Mouse (Mus musculus) embryonic facial prominence, embryonic 11.5 days (tissue): ENCODE results near the gene Igsf21. TPM values are rescaled to one million over a fixed set of nuclear protein-coding genes. Genes with fewer than 3 reads are reported as not detected.

Experiments used
- ATAC-seq: fragments of 200-750 bp; cut with Nextera tagmentation; replicated peaks from 2 replicates; pipeline ENCODE4 v1.8.0; 2017; ENCODE audit warnings: low read depth; ENCODE audit not compliant: insufficient number of reproducible peaks, low FRiP score, low TSS enrichment
- DNase-seq: peaks from one replicate; pipeline ENCODE4 v3.0.0-alpha.2; 2015; ENCODE audit warnings: low spot score
- H3K27ac ChIP-seq: fragments of 300-500 bp; sonication (generic); replicated peaks from 2 replicates; pipeline ENCODE4 v1.5.1; 2014; ENCODE audit warnings: mild to moderate bottlenecking, low read depth, low read length, control low read depth
- H3K27me3 ChIP-seq: fragments of 300-500 bp; sonication (generic); 2 replicates; pipeline ENCODE4 v1.6.1; 2014; ENCODE audit warnings: mild to moderate bottlenecking, low read length, moderate library complexity, mixed read lengths; ENCODE audit not compliant: control insufficient read depth, insufficient read depth
- H3K36me3 ChIP-seq: fragments of 300-500 bp; sonication (generic); replicated peaks from 2 replicates; pipeline ENCODE4 v1.6.1; 2014; ENCODE audit warnings: low read depth, mild to moderate bottlenecking, low read length, moderate library complexity, mixed read lengths; ENCODE audit not compliant: control insufficient read depth, insufficient read depth
- H3K4me1 ChIP-seq: fragments of 300-500 bp; sonication (generic); 2 replicates; pipeline ENCODE4 v1.6.1; 2014; ENCODE audit warnings: low read length, mixed read lengths; ENCODE audit not compliant: control insufficient read depth, insufficient read depth
- H3K4me2 ChIP-seq: fragments of 300-500 bp; sonication (generic); 2 replicates; pipeline ENCODE4 v1.6.1; 2014; ENCODE audit warnings: low read depth, mild to moderate bottlenecking, control low read depth, low read length, moderate library complexity
- H3K4me3 ChIP-seq: fragments of 300-500 bp; sonication (generic); 2 replicates; pipeline ENCODE4 v1.5.1; 2014; ENCODE audit warnings: low read depth, low read length, control low read depth
- H3K9ac ChIP-seq: fragments of 300-500 bp; sonication (generic); replicated peaks from 2 replicates; pipeline ENCODE4 v1.6.1; 2014; ENCODE audit warnings: mild to moderate bottlenecking, control low read depth, low read length
- H3K9me3 ChIP-seq: fragments of 300-500 bp; sonication (generic); replicated peaks from 2 replicates; pipeline ENCODE4 v1.6.1; 2016; ENCODE audit warnings: mild to moderate bottlenecking, low read length, inconsistent platforms, mixed read lengths; ENCODE audit not compliant: control insufficient read depth
- WGBS: fragments of 180-500 bp; shearing (Covaris S2); extraction: QIAGEN DNeasy Blood & Tissue Kit; methylation state at CpG from one replicate; pipeline ENCODE4 v1.1.7; 2014; 5-methylcytosine and 5-hydroxymethylcytosine counted together
- polyA plus RNA-seq: library from polyadenylated mRNA; unstranded; fragments of >200 nt; fragmentation: Nextera tagmentation; extraction: Ambion mirVana; gene quantifications from 2 replicates; pipeline ENCODE4 v1.2.1, GENCODE M21; 2014

Gene Igsf21
- polyA plus RNA-seq, 1 experiment from 2014 or later: 0.95 TPM

DNA sequence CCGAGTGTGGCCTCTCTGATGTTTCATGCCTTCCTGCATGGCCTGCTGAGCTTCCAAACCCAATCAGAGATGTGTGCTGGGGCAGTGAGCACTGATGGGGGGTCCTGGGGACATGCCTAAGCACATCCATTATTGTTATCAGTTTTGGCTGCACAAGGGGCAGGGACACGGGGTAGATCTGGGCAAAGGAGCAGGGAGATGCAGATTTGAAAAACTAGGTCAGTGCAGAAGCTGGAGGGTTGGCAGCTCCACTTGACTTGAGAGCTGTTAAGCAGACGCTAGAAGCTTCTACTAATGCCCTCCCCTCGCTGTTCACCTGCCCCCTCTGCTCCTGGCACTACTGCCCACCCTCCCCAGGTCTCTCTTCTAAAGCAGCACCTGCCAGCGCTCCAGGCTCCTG, 20.5 kb upstream of the Igsf21 start:
- Histone ChIP-seq H3K4me3 (no peak overlapping the region), H3K4me2 (no peak overlapping the region), H3K27ac (no peak overlapping the region), H3K9me3 (no peaks in the 10 kb centered on the region), H3K36me3 (no peaks in the 10 kb centered on the region), H3K27me3 (no peaks in the 10 kb centered on the region), H3K9ac (no peak overlapping the region), H3K4me1 (no peaks in the 10 kb centered on the region)
- no peak for DNase-seq
- WGBS: 80% methylated on average over 5 of the region's 5 CpGs
- no peak for ATAC-seq

GRCm38 (mm10) chr4:140258968-140259367, 12.4 kb upstream of the Igsf21 start:
- no peak overlapping the region for H3K27ac ChIP-seq
- WGBS: 5% methylated on average over 6 of the region's 6 CpGs
- H3K36me3 ChIP-seq: no peaks in the 10 kb centered on the region
- DNase-seq (peak; percentile 93), ATAC-seq (peak; percentile 85)
- H3K9ac ChIP-seq: no peak overlapping the region
- H3K4me1 ChIP-seq: no peaks in the 10 kb centered on the region
- no peaks in the 10 kb centered on the region for H3K27me3 ChIP-seq
- no peak overlapping the region for H3K4me2 ChIP-seq
- H3K4me3 ChIP-seq: no peak overlapping the region
- no peaks in the 10 kb centered on the region for H3K9me3 ChIP-seq

DNA sequence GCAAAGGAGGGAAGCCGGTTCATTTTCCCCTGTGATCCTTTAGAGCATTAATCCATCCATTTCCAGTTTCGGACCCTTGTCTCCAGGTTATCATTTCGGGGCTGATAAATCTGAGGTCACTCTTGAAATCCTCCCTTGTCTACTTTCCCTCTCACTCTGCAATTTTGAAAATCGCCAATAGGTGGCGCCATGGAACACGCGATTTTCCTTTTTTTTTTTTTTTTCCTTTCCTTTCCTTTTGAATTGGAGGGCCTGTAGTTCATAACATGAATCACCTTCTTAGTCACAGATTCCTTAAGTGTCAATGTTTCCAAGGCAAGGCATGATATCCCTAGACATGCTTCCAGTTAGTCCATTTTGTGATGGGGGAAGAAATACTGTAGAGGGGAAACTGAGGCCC, 5.8 kb upstream of the Igsf21 start:
- H3K36me3 ChIP-seq: no peaks in the 10 kb centered on the region
- H3K4me3 ChIP-seq: no peak overlapping the region
- H3K4me1 ChIP-seq: no peaks in the 10 kb centered on the region
- no peak overlapping the region for H3K4me2 ChIP-seq
- WGBS: 13% methylated on average over 7 of the region's 7 CpGs
- peaks cover 24% of the 10 kb centered on the region for H3K27me3 ChIP-seq
- ATAC-seq (no peak), DNase-seq (no peak)
- no peak overlapping the region for H3K9ac ChIP-seq
- H3K27ac ChIP-seq: no peak overlapping the region
- H3K9me3 ChIP-seq: no peaks in the 10 kb centered on the region

- Histone ChIP-seq H3K27ac (no peak overlapping the region), H3K4me3 (no peak overlapping the region), H3K9ac (no peak overlapping the region), H3K27me3 (peaks cover 56% of the 10 kb centered on the region), H3K4me2 (no peak overlapping the region), H3K4me1 (no peaks in the 10 kb centered on the region; the same call in 1 of the 2 replicates), H3K36me3 (no peaks in the 10 kb centered on the region), H3K9me3 (no peaks in the 10 kb centered on the region)
- peak; percentile 66 for DNase-seq
- 6% methylated on average over 22 of the region's 22 CpGs for WGBS
- 0 out of 2 replicates have a peak, but pooled peaks have one; percentile 21 for ATAC-seq
Observed at GRCm38 (mm10) chr4:140249011-140249744, 2.6 kb upstream of the Igsf21 start.

- ATAC-seq (no peak), DNase-seq (no peak)
- Histone ChIP-seq H3K9ac (no peak overlapping the region), H3K4me2 (no peak overlapping the region), H3K36me3 (no peaks in the 10 kb centered on the region), H3K27ac (no peak overlapping the region), H3K27me3 (peaks cover 63% of the 10 kb centered on the region), H3K4me1 (no peaks in the 10 kb centered on the region; the same call in 1 of the 2 replicates), H3K9me3 (no peaks in the 10 kb centered on the region), H3K4me3 (no peak overlapping the region)
- 4% methylated on average over 8 of the region's 8 CpGs for WGBS
Observed at GRCm38 (mm10) chr4:140248396-140248795, 1.8 kb upstream of the Igsf21 start.

DNA sequence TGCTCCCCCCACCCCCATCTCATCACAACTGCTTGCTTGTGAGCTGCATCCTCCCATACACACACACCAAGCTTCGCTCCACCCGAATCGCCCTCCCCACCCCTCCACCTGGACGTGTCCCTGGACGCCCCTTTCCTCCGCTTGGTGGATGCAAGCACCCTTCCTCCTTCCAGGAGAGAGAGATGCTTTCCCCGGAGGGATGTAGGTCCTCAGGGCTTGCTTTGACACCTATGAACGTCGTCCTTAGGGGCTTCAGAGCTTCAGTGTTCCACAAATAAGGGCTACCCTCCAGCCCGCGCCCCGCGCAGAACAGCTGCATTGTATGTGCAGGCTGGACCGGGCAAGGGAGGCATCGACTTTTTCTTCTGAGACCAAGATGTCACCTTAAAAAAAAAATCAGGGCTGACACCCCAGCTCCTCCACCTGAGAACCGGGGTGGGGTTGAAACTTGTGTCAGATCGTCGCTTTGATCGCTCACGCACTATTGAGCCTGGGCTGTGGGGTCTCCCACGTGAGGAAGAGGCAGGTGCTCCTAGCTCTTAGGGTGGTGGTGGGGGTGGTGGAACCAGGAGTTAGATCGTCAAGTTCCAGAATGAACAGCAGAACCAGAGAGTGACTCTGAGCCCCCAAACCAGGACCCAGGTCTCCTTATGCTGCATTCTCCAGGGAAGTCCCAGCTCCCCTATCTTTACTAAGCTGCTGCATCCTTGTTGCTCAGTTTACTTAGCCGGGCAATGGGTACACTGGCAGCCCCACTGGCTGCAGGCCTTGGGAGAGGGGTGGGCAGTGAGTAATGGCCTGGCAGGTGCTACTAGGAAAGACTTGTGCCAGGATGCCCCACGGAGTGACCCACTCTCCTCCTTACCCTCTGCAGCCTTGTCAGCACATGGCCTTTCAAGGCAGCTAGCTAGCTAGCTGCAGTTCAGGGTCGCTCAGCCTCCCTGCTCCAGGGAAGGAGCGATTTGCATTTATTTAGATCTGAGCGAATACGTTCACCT, 721 bp upstream of the Igsf21 start:
- H3K9ac ChIP-seq: no peak overlapping the region
- no peaks in the 10 kb centered on the region for H3K36me3 ChIP-seq
- H3K4me2 ChIP-seq: peak overlapping the region; percentile 62
- no peaks in the 10 kb centered on the region; the same call in 1 of the 2 replicates for H3K4me1 ChIP-seq
- peaks cover 74% of the 10 kb centered on the region for H3K27me3 ChIP-seq
- WGBS: 9% methylated on average over 28 of the region's 28 CpGs
- H3K4me3 ChIP-seq: peak overlapping the region; percentile 31
- ATAC-seq (no peak), DNase-seq (no peak)
- no peaks in the 10 kb centered on the region for H3K9me3 ChIP-seq
- H3K27ac ChIP-seq: no peak overlapping the region

DNA sequence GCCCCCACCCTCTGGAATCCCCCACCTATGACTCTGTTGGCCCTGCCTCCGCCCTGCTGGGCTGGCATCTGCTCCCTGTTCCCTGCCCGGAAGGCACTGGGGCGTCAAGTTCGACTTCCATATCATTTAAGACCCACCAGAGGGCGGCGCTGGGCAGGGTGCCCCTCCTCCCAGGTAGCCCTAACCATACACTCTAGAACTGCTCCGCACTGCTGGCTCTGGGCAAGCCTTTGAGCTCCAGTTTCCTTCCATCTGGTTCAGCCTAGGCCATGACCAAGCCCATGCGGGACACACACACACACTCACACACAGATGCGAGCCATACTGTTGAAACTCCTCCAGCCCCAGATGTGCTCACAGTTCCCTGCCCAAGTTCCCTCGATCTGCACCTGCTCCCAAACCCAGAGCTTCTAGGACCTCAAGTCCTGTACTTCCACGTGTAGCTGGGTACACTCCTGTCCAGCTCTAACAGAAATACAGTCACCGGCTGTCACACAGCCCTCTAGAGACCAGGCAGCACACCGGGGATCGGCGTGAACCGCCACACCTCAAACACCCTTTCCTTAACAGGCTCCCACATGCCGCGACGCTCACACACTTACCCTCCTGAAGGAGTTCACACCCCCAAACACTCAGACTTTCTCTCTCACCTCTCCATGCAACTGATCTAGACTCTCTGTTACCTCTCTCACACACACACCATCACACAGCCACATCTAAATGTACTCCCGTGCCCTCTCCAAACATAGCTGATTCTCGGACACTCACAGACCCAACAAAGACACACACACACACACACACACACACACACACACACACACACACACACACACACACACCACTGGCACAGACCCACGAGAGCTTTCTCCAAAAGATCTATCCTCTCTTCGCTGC, 1.1 kb downstream of the Igsf21 start:
- H3K36me3 ChIP-seq: no peaks in the 10 kb centered on the region
- peaks cover 76% of the 10 kb centered on the region for H3K27me3 ChIP-seq
- 2% methylated on average over 23 of the region's 23 CpGs for WGBS
- H3K4me2 ChIP-seq: peak overlapping the region; percentile 62
- no peak overlapping the region; the same call in 1 of the 2 replicates for H3K9ac ChIP-seq
- DNase-seq (peak; percentile 44), ATAC-seq (0 out of 2 replicates have a peak, but pooled peaks have one; percentile 50)
- peak overlapping the region; percentile 31 for H3K4me3 ChIP-seq
- H3K27ac ChIP-seq: no peak overlapping the region
- H3K4me1 ChIP-seq: no peaks in the 10 kb centered on the region; the same call in 1 of the 2 replicates
- H3K9me3 ChIP-seq: no peaks in the 10 kb centered on the region
